Mouse (Mus musculus) lung, postnatal 0 days (tissue): ENCODE data around the gene Junb.

Source experiments
- CTCF ChIP-seq: IDR thresholded peaks from 2 replicates; pipeline ENCODE4 v1.5.1; 2016; ENCODE audit warnings: antibody characterized with exemption, mild to moderate bottlenecking
- EP300 ChIP-seq: IDR thresholded peaks from 2 replicates; pipeline ENCODE4 v1.6.1; 2016; ENCODE audit warnings: antibody characterized with exemption, mild to moderate bottlenecking, control low read depth

- TF ChIP-seq CTCF (no peak), EP300 (no peak)
Observed at GRCm38 (mm10) chr8:85016724-85017123, 38.2 kb upstream of the Junb start.
